In genomic region chr16:17146772-17147235, GRCm38 (mm10) we compare ENCODE assay signal across 7 mouse cellular contexts. TPM values are rescaled to one million over a fixed set of nuclear protein-coding genes. Genes with fewer than 3 reads are reported as not detected.
DNase-seq lines count a peak whose midpoint lies in the region; ATAC-seq and TF ChIP-seq lines count a peak whose summit lies in the region.

Ccdc116 (minus strand) TSS chr16:17147229.

- H3K27ac ChIP-seq in embryonic facial prominence, embryonic 10.5 days (replicated peaks): peak within 1 kb of the TSS; percentile 65
- peak within 1 kb of the TSS; percentile 47 for H3K27ac ChIP-seq in intestine, postnatal 0 days (ENCODE audit: low read depth, low read length)
- peak within 1 kb of the TSS; percentile 72 for H3K27ac ChIP-seq in midbrain, embryonic 10.5 days (replicated peaks)

- WGBS in embryonic facial prominence, embryonic 10.5 days: under 1% methylated on average over 34 of the region's 34 CpGs
- 0% methylated on average over 34 of the region's 34 CpGs for WGBS in intestine, postnatal 0 days
- under 1% methylated on average over 34 of the region's 34 CpGs for WGBS in midbrain, embryonic 10.5 days

- peak within 1 kb of the TSS; percentile 64 for H3K9ac ChIP-seq in intestine, postnatal 0 days (ENCODE audit: low read depth, low read length)

- intact Hi-C loops in left cerebral cortex, postnatal 36 days (cut with DNase I): loop anchor here (5.0 kb wide), 2 partner anchors 55 to 130 kb away; partner anchors contain the start of genes Tmem191c and Ube2l3

- no peaks in the 10 kb centered on the region for H3K9me3 ChIP-seq in embryonic facial prominence, embryonic 10.5 days
- no peaks in the 10 kb centered on the region for H3K9me3 ChIP-seq in intestine, postnatal 0 days (ENCODE audit: control insufficient read depth)
- H3K9me3 ChIP-seq in midbrain, embryonic 10.5 days (replicated peaks): no peaks in the 10 kb centered on the region

- TF ChIP-seq CTCF in intestine, postnatal 0 days (IDR thresholded peaks at IDR 0.05; ENCODE audit: low read depth): peak; percentile 75

- H3K36me3 ChIP-seq in embryonic facial prominence, embryonic 10.5 days (replicated peaks): peaks cover 15% of the 10 kb centered on the region
- peaks cover under 1% of the 10 kb centered on the region; the same call in 1 of the 2 replicates for H3K36me3 ChIP-seq in intestine, postnatal 0 days (ENCODE audit: control insufficient read depth, insufficient read depth)
- H3K36me3 ChIP-seq in midbrain, embryonic 10.5 days: peaks cover 8% of the 10 kb centered on the region

- peak within 1 kb of the TSS; percentile 98 for H3K4me2 ChIP-seq in intestine, postnatal 0 days (replicated peaks; ENCODE audit: low read depth)

- peak; percentile 81 for ATAC-seq in granulocyte monocyte progenitor cell, adult 5-6 weeks (replicated peaks; ENCODE audit: poor library complexity, severe bottlenecking)
- ATAC-seq in intestine, postnatal 0 days: peak; percentile 60

- peaks cover 29% of the 10 kb centered on the region for H3K4me1 ChIP-seq in embryonic facial prominence, embryonic 10.5 days
- peaks cover 21% of the 10 kb centered on the region for H3K4me1 ChIP-seq in intestine, postnatal 0 days (replicated peaks; ENCODE audit: control insufficient read depth, insufficient read depth, low read length)
- peaks cover 27% of the 10 kb centered on the region for H3K4me1 ChIP-seq in midbrain, embryonic 10.5 days

- H3K27me3 ChIP-seq in embryonic facial prominence, embryonic 10.5 days (replicated peaks; ENCODE audit: low read depth, poor library complexity, severe bottlenecking): peaks cover 19% of the 10 kb centered on the region
- no peaks in the 10 kb centered on the region for H3K27me3 ChIP-seq in intestine, postnatal 0 days (replicated peaks; ENCODE audit: control insufficient read depth, insufficient read depth, low read length)
- peaks cover 24% of the 10 kb centered on the region for H3K27me3 ChIP-seq in midbrain, embryonic 10.5 days (ENCODE audit: low read depth, poor library complexity, severe bottlenecking)

- peak within 1 kb of the TSS; percentile 72 for H3K4me3 ChIP-seq in embryonic facial prominence, embryonic 10.5 days
- peak within 1 kb of the TSS; percentile 50 for H3K4me3 ChIP-seq in intestine, postnatal 0 days (ENCODE audit: low read depth, low read length)
- peak within 1 kb of the TSS; percentile 69 for H3K4me3 ChIP-seq in midbrain, embryonic 10.5 days

- peak; percentile 81 for DNase-seq in adrenal gland, postnatal 25 days
- DNase-seq in embryonic facial prominence, embryonic 10.5 days (ENCODE audit: low spot score): peak; percentile 92
- peak; percentile 78 to 81 for DNase-seq in left cerebral cortex, postnatal 36 days (ENCODE audit: low spot score in 2 of 2)
- DNase-seq in midbrain, embryonic 10.5 days (ENCODE audit: low spot score): peak; percentile 86
- DNase-seq in right cerebral cortex, postnatal 36 days (ENCODE audit: low spot score in 2 of 2): peak; percentile 69 to 77

RNA-seq across cellular contexts. Expression of gene Ccdc116, which starts in this region (rescaled TPM):
- 0.39 TPM in 1 of 2 replicates, not detected in the other for total RNA-seq in adrenal gland, postnatal 25 days (2021)
- polyA plus RNA-seq in embryonic facial prominence, embryonic 10.5 days (2016; fragmentation: Nextera tagmentation; extraction: Ambion mirVana): 0.55 and 0.57 TPM in 2 replicates
- total RNA-seq in granulocyte monocyte progenitor cell, adult 5-6 weeks (2014; fragmentation: Nextera tagmentation): 3.7 and 7.8 TPM in 2 replicates
- total RNA-seq in granulocyte monocyte progenitor cell, adult 5-6 weeks (2017): 1.0 and 3.0 TPM in 2 replicates
- 1.7 and 2.0 TPM in 2 replicates for polyA plus RNA-seq in intestine, postnatal 0 days (2015; fragmentation: Nextera tagmentation; extraction: Ambion mirVana)
- 1 to 10 TPM; 2.0 to 2.9 TPM for total RNA-seq in left cerebral cortex, postnatal 36 days (2021)
- 0.39 and 0.57 TPM in 2 replicates for polyA plus RNA-seq in midbrain, embryonic 10.5 days (2016; fragmentation: Nextera tagmentation; extraction: Ambion mirVana)

Comparison
In these comparisons a context has a peak if more than half of its experiments do, and no peak if none do; other contexts are left out.
1. Peak in every context shown above with its lines: DNase-seq, ATAC-seq, H3K4me3 ChIP-seq and H3K27ac ChIP-seq.
2. Peak in DNase-seq in adrenal gland, postnatal 25 days; RNA of the gene not detected or under 1 TPM.
3. Peak in DNase-seq, H3K4me3 ChIP-seq and H3K27ac ChIP-seq in embryonic facial prominence, embryonic 10.5 days; RNA of the gene not detected or under 1 TPM.
4. Peak in DNase-seq, H3K4me3 ChIP-seq and H3K27ac ChIP-seq in midbrain, embryonic 10.5 days; RNA of the gene not detected or under 1 TPM.